Mouse (Mus musculus): Measurements from ENCODE around the gene Atf6. TPM values are rescaled to one million over a fixed set of nuclear protein-coding genes. Genes with fewer than 3 reads are reported as not detected.

Gene Atf6
- polyA plus RNA-seq (2012; rRNA removed), result 8.6 and 8.8 TPM in 2 replicates

DNA sequence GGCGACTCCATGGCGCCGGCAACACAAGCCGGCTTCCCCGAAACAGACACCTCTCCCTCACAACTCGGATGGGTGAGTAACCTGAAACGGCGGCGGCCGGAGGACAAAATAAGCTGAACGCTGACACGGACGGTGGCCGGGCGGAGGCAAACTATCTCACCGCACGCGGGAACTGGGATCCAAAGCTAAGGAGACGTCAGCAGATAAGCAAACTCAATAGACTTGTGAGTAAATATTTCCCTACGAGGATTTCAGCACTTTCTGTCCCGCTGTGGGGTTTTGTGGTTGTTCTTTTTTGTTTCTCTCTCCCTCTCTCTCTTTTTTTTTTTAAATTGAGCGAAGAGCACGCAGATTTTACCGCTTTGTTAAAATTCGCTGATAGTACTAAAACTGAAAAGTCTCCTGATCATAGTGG lies at the start of gene Atf6:
Gene Atf6 (minus strand): TSS at position 81 of the 415 bp plus-strand sequence.

DNA sequence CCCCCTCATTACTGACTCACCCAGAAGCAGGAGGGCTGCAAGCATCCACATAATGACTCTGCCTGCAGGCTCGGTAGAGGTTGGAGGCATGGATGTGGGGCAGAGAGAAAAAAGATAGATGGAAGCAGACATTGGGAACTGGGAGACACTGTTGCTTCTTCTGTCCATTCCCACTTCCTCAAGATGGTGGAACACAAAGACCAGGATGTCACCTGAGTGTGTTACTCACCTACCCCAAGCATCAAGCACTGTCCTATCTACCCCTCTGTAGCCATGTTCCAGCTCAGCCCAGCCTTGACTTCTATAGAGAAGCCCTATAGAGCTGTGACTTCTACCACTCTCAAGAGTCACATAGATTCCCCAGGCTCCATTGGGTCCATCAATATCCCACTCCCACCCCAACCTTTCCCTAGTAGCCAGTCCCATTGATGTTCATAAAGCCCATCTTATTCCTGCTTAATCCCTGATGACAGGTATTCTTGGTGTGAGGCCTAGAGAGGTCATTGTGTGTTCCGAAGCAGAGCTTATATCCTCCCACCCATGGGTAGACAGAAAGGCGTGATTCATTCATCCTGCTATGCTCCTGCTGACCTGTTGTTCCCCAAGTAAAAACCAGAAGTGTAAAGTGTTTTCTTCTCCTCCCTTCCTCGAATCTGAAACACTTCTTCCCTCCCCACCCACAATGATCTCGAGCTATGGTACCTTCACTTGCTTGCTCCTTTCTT lies 45.5 kb upstream of the Atf6 start, which contains the start of gene Fcrlb:
Gene Fcrlb (minus strand): TSS at position 51 of the 725 bp plus-strand sequence.

DNA sequence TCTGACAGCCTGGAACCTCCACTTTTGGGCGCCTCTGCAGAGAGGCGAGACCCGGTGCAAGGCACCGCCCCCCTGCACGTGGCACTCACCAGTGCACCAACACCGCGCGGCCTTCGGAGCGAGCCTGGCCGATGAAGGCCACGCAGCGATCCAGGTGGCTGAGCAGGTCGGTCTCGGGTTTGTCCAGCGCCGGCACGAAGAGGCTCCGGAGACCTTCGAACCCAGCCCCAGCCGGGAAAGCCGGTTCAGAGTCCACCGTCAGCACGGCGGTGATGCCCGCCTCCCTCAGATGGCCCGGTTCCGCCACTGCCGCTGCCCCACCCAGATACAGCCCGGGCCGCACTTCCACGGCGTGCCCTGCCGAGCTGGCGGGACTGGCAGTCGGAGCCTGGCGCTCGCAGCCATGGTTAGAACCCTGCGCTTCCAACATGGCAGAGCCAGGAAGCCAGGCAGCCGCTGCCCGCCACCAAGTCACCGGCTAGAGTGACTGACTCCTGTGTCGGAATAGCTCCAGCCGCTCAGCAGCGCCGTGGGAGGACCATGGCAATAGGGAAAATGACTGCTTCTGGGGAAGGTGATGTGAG lies 17.5 kb upstream of the Atf6 start, which contains the start of the genes Gm26620 and Dusp12:
Gene Gm26620 (plus strand): TSS at position 88 of the 584 bp plus-strand sequence.
Gene Dusp12 (minus strand): TSS at position 563 of the 584 bp plus-strand sequence.

Other genes starting within 250 kb of the Atf6 start
- 7.2 and 8.7 TPM in 2 replicates for gene Olfml2b, start 223.2 kb downstream of the Atf6 start, polyA plus RNA-seq (2012; rRNA removed)
- gene Gm26620, start 17.3 kb upstream of the Atf6 start, polyA plus RNA-seq (2012; rRNA removed), result 0.87 and 1.0 TPM in 2 replicates
- 50.6 and 56.2 TPM in 2 replicates for gene Dusp12, start 17.8 kb upstream of the Atf6 start, polyA plus RNA-seq (2012; rRNA removed)
- gene Fcrlb, start 45.2 kb upstream of the Atf6 start, polyA plus RNA-seq (2012; rRNA removed), result 0.47 and 0.62 TPM in 2 replicates
- 0.21 TPM in 1 of 2 replicates, not detected in the other for gene Fcrla, start 59.8 kb upstream of the Atf6 start, polyA plus RNA-seq (2012; rRNA removed)
- 2.0 and 2.4 TPM in 2 replicates for gene Fcgr2b, start 108.8 kb upstream of the Atf6 start, polyA plus RNA-seq (2012; rRNA removed)
- 0.32 and 0.34 TPM in 2 replicates for gene Fcgr4, start 151.1 kb upstream of the Atf6 start, polyA plus RNA-seq (2012; rRNA removed)
- 5.2 and 7.3 TPM in 2 replicates for gene Fcgr3, start 197.2 kb upstream of the Atf6 start, polyA plus RNA-seq (2012; rRNA removed)
- 5.2 and 8.0 TPM in 2 replicates for gene Cfap126, start 246.1 kb upstream of the Atf6 start, polyA plus RNA-seq (2012; rRNA removed)

All from central nervous system, embryonic 18 days (tissue).